Mouse (Mus musculus): ENCODE data around the gene Kcnmb1.

DNA sequence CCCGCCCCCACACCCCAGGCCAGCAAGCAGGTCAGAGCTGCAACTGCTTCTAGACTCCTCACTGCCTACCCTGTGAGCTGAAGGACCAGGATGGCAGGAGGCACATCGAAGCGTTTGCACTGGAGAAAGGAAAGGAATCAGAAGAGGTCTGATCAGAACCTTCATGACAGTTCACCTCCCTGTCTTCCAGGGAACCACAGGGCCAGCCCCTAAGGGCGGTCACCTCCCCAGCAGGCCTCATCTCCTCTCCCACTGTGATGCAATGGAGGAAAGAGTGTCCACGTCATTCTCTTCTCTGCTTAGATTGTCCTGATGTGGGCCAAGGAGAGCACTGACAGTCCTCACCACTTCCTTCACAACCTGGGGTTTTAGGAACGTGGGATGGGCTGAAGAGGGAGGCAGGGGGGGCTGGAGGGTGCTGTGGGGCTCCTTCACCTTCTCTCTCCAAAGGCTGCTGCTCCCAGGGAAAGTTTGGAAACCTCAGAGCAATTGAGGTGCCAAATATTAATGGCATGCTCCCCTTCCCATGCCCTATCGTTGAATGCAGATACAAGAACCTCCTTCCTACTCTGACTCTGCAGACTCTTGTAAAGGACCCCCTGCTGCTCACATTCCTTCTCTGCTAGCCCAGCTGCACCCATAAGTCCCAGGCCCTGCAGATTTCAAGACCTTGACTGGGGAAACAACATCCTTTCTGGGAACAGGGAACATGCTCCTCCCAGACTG is 47.5 kb downstream of the Kcnmb1 start:
- TF ChIP-seq CTCF (IDR thresholded peaks at IDR 0.05; ENCODE audit: extremely low read depth, insufficient read depth, low read length), result no peak
- TF ChIP-seq POLR2A (IDR thresholded peaks at IDR 0.05; ENCODE audit: extremely low read depth, insufficient read depth, low read length), result no peak
